Mouse (Mus musculus) embryonic facial prominence, embryonic 11.5 days (tissue): ENCODE measurements around the gene Gm28230. TPM values are rescaled to one million over a fixed set of nuclear protein-coding genes. Genes with fewer than 3 reads are reported as not detected.
A peak's percentile ranks its signal among the peaks of the same experiment; 100 is the strongest.

Source experiments
- ATAC-seq: fragments of 200-750 bp; cut with Nextera tagmentation; replicated peaks from 2 replicates; pipeline ENCODE4 v1.8.0; 2017; ENCODE audit warnings: low read depth; ENCODE audit not compliant: insufficient number of reproducible peaks, low FRiP score, low TSS enrichment
- DNase-seq: peaks from one replicate; pipeline ENCODE4 v3.0.0-alpha.2; 2015; ENCODE audit warnings: low spot score
- H3K27ac ChIP-seq: fragments of 300-500 bp; sonication (generic); replicated peaks from 2 replicates; pipeline ENCODE4 v1.5.1; 2014; ENCODE audit warnings: mild to moderate bottlenecking, low read depth, low read length, control low read depth
- H3K27me3 ChIP-seq: fragments of 300-500 bp; sonication (generic); 2 replicates; pipeline ENCODE4 v1.6.1; 2014; ENCODE audit warnings: mild to moderate bottlenecking, low read length, moderate library complexity, mixed read lengths; ENCODE audit not compliant: control insufficient read depth, insufficient read depth
- H3K36me3 ChIP-seq: fragments of 300-500 bp; sonication (generic); replicated peaks from 2 replicates; pipeline ENCODE4 v1.6.1; 2014; ENCODE audit warnings: low read depth, mild to moderate bottlenecking, low read length, moderate library complexity, mixed read lengths; ENCODE audit not compliant: control insufficient read depth, insufficient read depth
- H3K4me1 ChIP-seq: fragments of 300-500 bp; sonication (generic); 2 replicates; pipeline ENCODE4 v1.6.1; 2014; ENCODE audit warnings: low read length, mixed read lengths; ENCODE audit not compliant: control insufficient read depth, insufficient read depth
- H3K4me2 ChIP-seq: fragments of 300-500 bp; sonication (generic); 2 replicates; pipeline ENCODE4 v1.6.1; 2014; ENCODE audit warnings: low read depth, mild to moderate bottlenecking, control low read depth, low read length, moderate library complexity
- H3K4me3 ChIP-seq: fragments of 300-500 bp; sonication (generic); 2 replicates; pipeline ENCODE4 v1.5.1; 2014; ENCODE audit warnings: low read depth, low read length, control low read depth
- H3K9ac ChIP-seq: fragments of 300-500 bp; sonication (generic); replicated peaks from 2 replicates; pipeline ENCODE4 v1.6.1; 2014; ENCODE audit warnings: mild to moderate bottlenecking, control low read depth, low read length
- H3K9me3 ChIP-seq: fragments of 300-500 bp; sonication (generic); replicated peaks from 2 replicates; pipeline ENCODE4 v1.6.1; 2016; ENCODE audit warnings: mild to moderate bottlenecking, low read length, inconsistent platforms, mixed read lengths; ENCODE audit not compliant: control insufficient read depth
- WGBS: fragments of 180-500 bp; shearing (Covaris S2); extraction: QIAGEN DNeasy Blood & Tissue Kit; methylation state at CpG from one replicate; pipeline ENCODE4 v1.1.7; 2014; 5-methylcytosine and 5-hydroxymethylcytosine counted together
- polyA plus RNA-seq: library from polyadenylated mRNA; unstranded; fragments of >200 nt; fragmentation: Nextera tagmentation; extraction: Ambion mirVana; gene quantifications from 2 replicates; pipeline ENCODE4 v1.2.1, GENCODE M21; 2014

The Gm28230 gene
- polyA plus RNA-seq, 1 experiment from 2014 or later = not detected

DNA sequence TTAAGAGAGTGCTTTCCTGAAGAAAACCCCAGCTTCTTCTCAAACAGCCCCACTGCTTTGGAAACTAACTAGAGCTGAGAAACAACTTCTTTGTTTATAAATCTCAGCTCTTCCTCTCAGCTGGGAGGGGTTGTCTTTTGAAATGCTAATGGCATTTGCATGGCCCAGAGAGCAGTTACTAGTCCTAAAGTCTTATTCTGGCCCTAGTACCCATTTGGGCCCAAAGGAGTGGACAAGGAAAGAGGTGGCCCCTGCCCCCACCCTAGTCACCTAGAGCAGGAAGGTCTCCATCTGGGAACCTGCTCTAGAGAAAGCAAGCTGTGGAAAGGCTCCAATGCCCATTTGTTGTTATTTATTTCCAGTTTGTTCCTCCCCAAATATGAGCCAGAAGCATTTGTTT lies 4.5 kb downstream of the Gm28230 start:
- H3K9me3 ChIP-seq = no peaks in the 10 kb centered on the region
- H3K27me3 ChIP-seq = peaks cover 93% of the 10 kb centered on the region
- H3K36me3 ChIP-seq = no peaks in the 10 kb centered on the region
- H3K4me3 ChIP-seq = no peak overlapping the region
- ATAC-seq (no peak), DNase-seq (no peak)
- H3K4me2 ChIP-seq = no peak overlapping the region
- H3K4me1 ChIP-seq = no peaks in the 10 kb centered on the region; the same call in none of the 2 replicates
- no peak overlapping the region for H3K9ac ChIP-seq
- H3K27ac ChIP-seq = no peak overlapping the region

DNA sequence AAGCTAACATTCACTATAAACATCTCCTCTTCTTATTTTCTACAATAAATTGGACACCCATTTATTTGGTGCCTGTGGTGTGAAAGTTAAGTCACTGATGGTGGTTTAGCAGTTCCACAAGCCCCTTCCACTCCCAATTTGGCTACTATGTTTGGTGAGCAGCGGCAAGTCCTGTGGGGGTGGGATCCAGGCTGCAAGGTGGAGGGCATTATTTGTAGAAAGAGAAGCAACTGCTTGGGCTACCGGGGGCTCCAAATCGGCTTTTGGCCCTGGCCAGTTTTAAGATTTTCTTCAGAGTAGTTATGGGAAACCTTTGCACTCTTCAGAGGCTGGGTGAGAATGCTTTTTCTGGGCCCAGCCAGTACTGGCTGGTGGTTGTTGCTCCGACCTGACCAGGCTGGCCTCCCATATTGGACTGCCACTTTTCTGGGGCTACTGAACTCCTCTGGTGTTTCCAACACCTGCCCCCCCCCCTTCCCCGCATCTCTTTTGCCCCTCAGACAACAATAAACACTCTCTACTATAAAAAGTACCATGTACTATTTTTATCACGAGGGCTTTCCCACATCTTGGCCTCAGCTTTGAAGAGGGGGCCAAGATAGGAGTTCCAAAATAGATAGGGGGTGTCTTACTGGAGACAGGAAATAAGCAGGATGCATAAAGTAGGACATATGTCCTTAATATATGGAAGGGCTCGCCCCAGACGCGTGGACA lies 5.4 kb downstream of the Gm28230 start:
- no peak overlapping the region for H3K27ac ChIP-seq
- no peak overlapping the region for H3K4me3 ChIP-seq
- H3K36me3 ChIP-seq = no peaks in the 10 kb centered on the region
- DNase-seq (no peak), ATAC-seq (no peak)
- H3K9me3 ChIP-seq = no peaks in the 10 kb centered on the region
- WGBS = under 1% methylated on average over 9 of the region's 9 CpGs
- peaks cover 93% of the 10 kb centered on the region for H3K27me3 ChIP-seq
- H3K4me2 ChIP-seq = no peak overlapping the region
- H3K9ac ChIP-seq = no peak overlapping the region
- H3K4me1 ChIP-seq = no peaks in the 10 kb centered on the region; the same call in none of the 2 replicates

DNA sequence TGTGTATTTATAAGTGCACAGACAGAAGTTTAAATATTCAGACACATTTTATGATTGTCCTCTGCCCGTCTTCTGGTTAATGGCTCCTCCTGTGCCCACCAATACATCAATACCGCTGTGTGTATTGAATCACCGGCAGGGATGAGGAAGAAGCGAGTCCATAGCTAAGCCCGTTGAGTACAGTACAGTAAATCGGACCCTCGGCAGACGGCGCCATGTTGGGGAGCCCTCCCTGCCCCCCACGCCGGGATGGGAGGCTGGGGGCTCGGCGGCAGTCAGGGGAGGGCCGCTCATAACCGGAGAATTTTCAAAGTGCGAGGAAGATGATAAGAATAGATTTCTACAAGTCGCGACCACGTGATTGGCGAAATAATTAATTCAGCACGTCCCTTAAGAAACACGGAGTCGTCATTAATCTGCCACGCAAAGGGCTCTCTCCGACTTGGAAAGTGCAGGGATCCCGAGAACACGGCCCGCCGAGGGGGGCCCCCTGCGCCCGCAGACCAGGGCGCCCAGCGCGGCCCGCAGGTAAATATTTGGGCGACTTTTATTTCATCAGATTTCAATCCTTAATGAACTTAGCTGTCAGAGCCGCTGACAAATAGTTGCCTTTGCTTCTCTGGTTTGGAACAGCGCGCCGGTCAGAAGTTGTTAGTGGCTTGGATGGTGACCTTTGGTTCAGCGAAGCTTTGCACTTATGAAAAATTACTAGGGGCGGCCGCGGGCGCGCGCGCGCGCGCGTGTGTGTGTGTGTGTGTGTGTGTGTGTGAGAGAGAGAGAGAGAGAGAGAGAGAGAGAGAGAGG lies 6.2 kb downstream of the Gm28230 start:
- Histone ChIP-seq H3K4me2 (no peak overlapping the region; the same call in 1 of the 2 replicates), H3K27me3 (peaks cover 93% of the 10 kb centered on the region), H3K4me3 (no peak overlapping the region), H3K27ac (no peak overlapping the region), H3K36me3 (no peaks in the 10 kb centered on the region), H3K4me1 (no peaks in the 10 kb centered on the region), H3K9me3 (no peaks in the 10 kb centered on the region), H3K9ac (no peak overlapping the region)
- DNase-seq (peak; percentile 24), ATAC-seq (no peak)
- under 1% methylated on average over 52 of the region's 52 CpGs for WGBS

DNA sequence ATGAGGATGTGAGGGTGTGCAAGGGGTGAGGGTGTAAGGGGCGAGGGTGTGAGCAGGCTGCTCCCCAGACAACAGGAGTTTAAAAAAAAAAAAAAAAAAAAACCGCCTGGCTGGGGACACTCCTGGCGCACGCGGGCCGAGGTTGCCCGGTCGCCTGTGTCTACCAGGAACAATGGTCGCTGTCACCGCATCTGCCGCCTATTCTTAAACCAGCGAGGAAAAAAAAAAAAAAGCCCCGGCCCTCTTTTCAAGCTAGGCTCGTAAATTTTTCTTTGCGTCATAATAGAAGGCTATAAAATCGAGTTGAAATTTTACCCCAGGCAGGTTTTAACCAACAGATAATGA lies 6.8 kb downstream of the Gm28230 start:
- Histone ChIP-seq H3K4me2 (no peak overlapping the region), H3K4me3 (no peak overlapping the region), H3K36me3 (no peaks in the 10 kb centered on the region), H3K9me3 (no peaks in the 10 kb centered on the region), H3K27ac (no peak overlapping the region), H3K4me1 (no peaks in the 10 kb centered on the region), H3K27me3 (peaks cover 93% of the 10 kb centered on the region), H3K9ac (no peak overlapping the region)
- DNase-seq (no peak), ATAC-seq (no peak)
- WGBS = under 1% methylated on average over 16 of the region's 16 CpGs

DNA sequence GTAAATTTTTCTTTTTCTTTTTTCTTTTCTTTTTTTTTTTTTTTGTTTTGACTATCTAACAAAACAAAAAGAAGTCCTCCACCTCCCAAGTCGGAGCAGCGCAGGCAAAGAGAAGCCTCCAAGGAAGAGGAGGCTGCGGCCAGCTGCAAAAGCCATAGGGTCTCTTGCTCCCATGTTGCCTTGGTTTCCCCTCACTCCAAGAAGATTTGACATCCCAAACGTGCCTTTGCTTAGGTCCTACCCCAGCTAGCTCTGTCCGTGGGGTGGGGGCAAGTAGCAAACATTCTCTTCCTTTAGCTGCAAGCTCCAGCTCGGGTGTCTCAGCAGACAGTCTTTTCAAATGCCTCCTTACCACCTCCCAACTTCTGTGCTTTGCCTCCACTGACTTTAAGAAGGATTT lies 7.2 kb downstream of the Gm28230 start:
- DNase-seq = peak; percentile 23
- no peak overlapping the region for H3K9ac ChIP-seq
- no peak for ATAC-seq
- H3K4me1 ChIP-seq = no peaks in the 10 kb centered on the region
- under 1% methylated on average over 6 of the region's 6 CpGs for WGBS
- H3K36me3 ChIP-seq = no peaks in the 10 kb centered on the region
- H3K27ac ChIP-seq = no peak overlapping the region
- peaks cover 93% of the 10 kb centered on the region for H3K27me3 ChIP-seq
- no peak overlapping the region for H3K4me3 ChIP-seq
- no peaks in the 10 kb centered on the region for H3K9me3 ChIP-seq
- H3K4me2 ChIP-seq = no peak overlapping the region

DNA sequence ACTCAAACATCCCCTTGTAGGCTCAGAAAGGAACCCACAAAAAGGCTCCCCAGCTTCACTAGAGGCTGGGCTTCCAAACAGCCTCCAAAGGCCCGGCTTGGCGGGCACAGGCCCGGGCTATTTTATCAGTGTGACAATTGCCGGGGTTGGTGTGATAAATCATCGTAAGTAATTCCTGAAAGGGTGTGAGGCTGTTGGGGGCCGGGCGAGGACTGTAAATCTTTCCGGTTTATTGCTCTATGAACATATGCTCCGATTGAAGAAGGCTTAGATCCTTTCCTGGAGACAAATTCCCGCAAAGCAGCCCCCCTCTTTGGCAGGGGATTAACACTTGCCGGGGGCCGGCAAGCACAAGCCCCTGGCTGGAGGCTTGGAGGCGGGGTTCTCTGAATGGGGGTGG lies 7.9 kb downstream of the Gm28230 start:
- Histone ChIP-seq H3K36me3 (no peaks in the 10 kb centered on the region), H3K4me3 (no peak overlapping the region), H3K27ac (no peak overlapping the region), H3K4me1 (no peaks in the 10 kb centered on the region), H3K9me3 (no peaks in the 10 kb centered on the region), H3K4me2 (no peak overlapping the region), H3K27me3 (peaks cover 93% of the 10 kb centered on the region), H3K9ac (no peak overlapping the region)
- WGBS = 1% methylated on average over 13 of the region's 13 CpGs
- DNase-seq (peak; percentile 27), ATAC-seq (no peak)

DNA sequence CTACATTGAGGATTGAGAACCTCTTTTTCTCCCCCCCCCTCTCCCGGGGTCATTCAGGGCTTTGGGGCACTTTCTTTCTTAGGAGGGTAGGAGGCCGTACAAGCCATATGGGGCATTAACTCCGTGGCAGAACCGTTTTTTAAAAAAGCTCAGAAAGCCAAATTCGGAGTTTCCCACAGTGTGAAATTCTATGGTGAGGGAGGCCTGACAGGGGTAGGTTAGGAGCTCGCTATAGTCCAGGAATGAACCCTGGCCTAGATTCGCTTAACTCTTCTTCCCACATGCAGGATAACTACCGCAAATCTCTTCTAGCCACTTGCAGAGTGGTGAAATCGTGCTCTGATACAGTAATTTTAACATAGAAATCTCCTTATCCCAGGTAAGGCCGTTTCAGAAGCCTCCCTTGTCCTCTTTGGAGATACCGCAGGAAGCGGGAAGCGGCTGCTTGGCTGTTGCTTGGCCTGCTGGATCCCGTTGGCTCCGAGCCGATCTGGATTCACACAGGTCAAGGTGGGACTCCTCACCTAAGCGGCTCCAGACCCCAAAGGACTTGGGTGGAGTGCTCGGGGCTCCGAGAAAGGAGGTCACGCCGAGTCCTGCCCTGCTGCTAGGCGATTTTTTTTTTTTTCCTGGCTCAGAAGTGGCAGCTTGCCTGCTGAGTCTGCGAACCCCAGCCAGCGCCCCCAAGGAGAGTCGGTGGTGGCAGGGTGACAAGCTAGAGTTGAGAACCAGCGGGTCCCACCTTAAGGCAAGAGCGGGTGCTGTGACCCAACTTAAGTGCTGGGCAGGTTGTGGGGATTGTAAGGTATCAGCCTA lies 8.7 kb downstream of the Gm28230 start:
- Histone ChIP-seq H3K9ac (no peak overlapping the region), H3K4me1 (no peaks in the 10 kb centered on the region), H3K4me3 (no peak overlapping the region), H3K36me3 (no peaks in the 10 kb centered on the region), H3K27ac (no peak overlapping the region), H3K4me2 (no peak overlapping the region), H3K27me3 (peaks cover 95% of the 10 kb centered on the region), H3K9me3 (no peaks in the 10 kb centered on the region)
- DNase-seq = peak; percentile 36
- under 1% methylated on average over 27 of the region's 27 CpGs for WGBS
- no peak for ATAC-seq
